Mouse (Mus musculus): ENCODE data around the gene Tmem245. TPM values are rescaled to one million over a fixed set of nuclear protein-coding genes. Genes with fewer than 3 reads are reported as not detected.

Tmem245 gene
- 9.0 and 9.8 TPM in 2 replicates for polyA plus RNA-seq (2015; fragmentation: Nextera tagmentation; extraction: Ambion mirVana)

GRCm38 (mm10) chr4:56946641-56947640 is at the start of gene Tmem245:
Tmem245 (minus strand) TSS chr4:56947437.
- peaks cover 5% of the 10 kb centered on the region; the same call in 1 of the 2 replicates for H3K27me3 ChIP-seq
- no peaks in the 10 kb centered on the region for H3K9me3 ChIP-seq
- under 1% methylated on average over 102 of the region's 107 CpGs for WGBS
- H3K27ac ChIP-seq, result peak within 1 kb of the TSS; percentile 89
- peaks cover 34% of the 10 kb centered on the region for H3K4me1 ChIP-seq (replicated peaks)
- peak within 1 kb of the TSS; percentile 69 for H3K4me3 ChIP-seq
- no peaks in the 10 kb centered on the region for H3K36me3 ChIP-seq
- H3K9ac ChIP-seq, result peak within 1 kb of the TSS; percentile 78
- ATAC-seq (ENCODE audit: low FRiP score), result peak; percentile 98
- H3K4me2 ChIP-seq, result peak within 1 kb of the TSS; percentile 97

- H3K4me1 ChIP-seq (replicated peaks), result peaks cover 20% of the 10 kb centered on the region
- H3K27ac ChIP-seq, result no peak overlapping the region
- peaks cover 4% of the 10 kb centered on the region; the same call in 1 of the 2 replicates for H3K36me3 ChIP-seq
- H3K27me3 ChIP-seq, result peaks cover 20% of the 10 kb centered on the region
- no peak overlapping the region for H3K4me2 ChIP-seq
- no peaks in the 10 kb centered on the region for H3K9me3 ChIP-seq
- H3K4me3 ChIP-seq, result no peak overlapping the region
- H3K9ac ChIP-seq, result no peak overlapping the region
- WGBS, result 83% methylated on average over 7 of the region's 7 CpGs
- ATAC-seq (ENCODE audit: low FRiP score), result no peak
These were observed 46.1 kb upstream of the Tmem245 start for GRCm38 (mm10) chr4:56993331-56993730.

- no peak for ATAC-seq (ENCODE audit: low FRiP score)
- Histone ChIP-seq H3K4me1 (replicated peaks) (peaks cover 20% of the 10 kb centered on the region), H3K27me3 (peaks cover 20% of the 10 kb centered on the region), H3K4me3 (no peak overlapping the region), H3K9ac (no peak overlapping the region), H3K27ac (no peak overlapping the region), H3K4me2 (no peak overlapping the region), H3K9me3 (no peaks in the 10 kb centered on the region), H3K36me3 (peaks cover 4% of the 10 kb centered on the region; the same call in 1 of the 2 replicates)
- WGBS, result 78% methylated on average over 2 of the region's 2 CpGs
These were observed 44.7 kb upstream of the Tmem245 start for GRCm38 (mm10) chr4:56991951-56992350.

- Histone ChIP-seq H3K27ac (peak within 1 kb of the TSS; percentile 83), H3K9me3 (no peaks in the 10 kb centered on the region)
These were observed 43.0 kb upstream of the Tmem245 start, which contains the start of gene Frrs1l for GRCm38 (mm10) chr4:56990215-56990584. Frrs1l (minus strand) TSS chr4:56990391.

GRCm38 (mm10) chr4:56989431-56990214 is 42.4 kb upstream of the Tmem245 start:
- Histone ChIP-seq H3K9me3 (no peaks in the 10 kb centered on the region), H3K27ac (peak overlapping the region; percentile 83), H3K4me2 (peak overlapping the region; percentile 88), H3K4me3 (peak overlapping the region; percentile 74), H3K27me3 (peaks cover 20% of the 10 kb centered on the region), H3K4me1 (replicated peaks) (peaks cover 20% of the 10 kb centered on the region), H3K36me3 (peaks cover 6% of the 10 kb centered on the region; the same call in 1 of the 2 replicates), H3K9ac (peak overlapping the region; percentile 87)
- peak; percentile 83 for ATAC-seq (ENCODE audit: low FRiP score)
- 1% methylated on average over 44 of the region's 45 CpGs for WGBS

More at GRCm38 (mm10) chr4:56990215-56990584, 43.0 kb upstream of the Tmem245 start, which contains the start of gene Frrs1l:
- ATAC-seq (ENCODE audit: low FRiP score), result peak; percentile 94
- Histone ChIP-seq H3K36me3 (peaks cover 6% of the 10 kb centered on the region; the same call in 1 of the 2 replicates), H3K9ac (peak within 1 kb of the TSS; percentile 87), H3K4me3 (peak within 1 kb of the TSS; percentile 74), H3K27me3 (peaks cover 20% of the 10 kb centered on the region), H3K4me2 (peak within 1 kb of the TSS; percentile 88), H3K4me1 (replicated peaks) (peaks cover 20% of the 10 kb centered on the region)
- WGBS, result 0% methylated on average over 41 of the region's 44 CpGs

GRCm38 (mm10) chr4:56965586-56966179 is 18.4 kb upstream of the Tmem245 start:
- Histone ChIP-seq H3K27me3 (no peaks in the 10 kb centered on the region), H3K4me3 (no peak overlapping the region), H3K9me3 (no peaks in the 10 kb centered on the region), H3K9ac (no peak overlapping the region), H3K36me3 (peaks cover 61% of the 10 kb centered on the region), H3K4me1 (replicated peaks) (no peaks in the 10 kb centered on the region), H3K4me2 (no peak overlapping the region), H3K27ac (no peak overlapping the region)
- 64% methylated on average over 7 of the region's 7 CpGs for WGBS
- ATAC-seq (ENCODE audit: low FRiP score), result no peak

- Histone ChIP-seq H3K4me1 (replicated peaks) (no peaks in the 10 kb centered on the region), H3K27ac (no peak overlapping the region), H3K9me3 (no peaks in the 10 kb centered on the region), H3K9ac (no peak overlapping the region), H3K36me3 (peaks cover 55% of the 10 kb centered on the region), H3K4me2 (no peak overlapping the region), H3K27me3 (no peaks in the 10 kb centered on the region), H3K4me3 (no peak overlapping the region)
- WGBS, result 93% methylated on average over 6 of the region's 6 CpGs
- no peak for ATAC-seq (ENCODE audit: low FRiP score)
These were observed 16.4 kb upstream of the Tmem245 start for GRCm38 (mm10) chr4:56963687-56964086.

- Histone ChIP-seq H3K9ac (no peak overlapping the region), H3K4me2 (no peak overlapping the region), H3K4me1 (replicated peaks) (no peaks in the 10 kb centered on the region), H3K27ac (no peak overlapping the region), H3K9me3 (no peaks in the 10 kb centered on the region), H3K4me3 (no peak overlapping the region), H3K36me3 (peaks cover 36% of the 10 kb centered on the region), H3K27me3 (no peaks in the 10 kb centered on the region)
- no peak for ATAC-seq (ENCODE audit: low FRiP score)
- 89% methylated on average over 12 of the region's 12 CpGs for WGBS
These were observed 14.2 kb upstream of the Tmem245 start for GRCm38 (mm10) chr4:56961320-56961925.

- H3K4me1 ChIP-seq (replicated peaks), result no peaks in the 10 kb centered on the region
- H3K27me3 ChIP-seq, result no peaks in the 10 kb centered on the region
- ATAC-seq (ENCODE audit: low FRiP score), result no peak
- H3K4me3 ChIP-seq, result no peak overlapping the region
- 62% methylated on average over 9 of the region's 9 CpGs for WGBS
- peaks cover 21% of the 10 kb centered on the region for H3K36me3 ChIP-seq
- no peak overlapping the region for H3K27ac ChIP-seq
- no peak overlapping the region for H3K4me2 ChIP-seq
- H3K9ac ChIP-seq, result no peak overlapping the region
- H3K9me3 ChIP-seq, result no peaks in the 10 kb centered on the region
These were observed 10.3 kb upstream of the Tmem245 start for GRCm38 (mm10) chr4:56957518-56957917.

GRCm38 (mm10) chr4:56953235-56953634 is 6.0 kb upstream of the Tmem245 start:
- Histone ChIP-seq H3K9ac (no peak overlapping the region), H3K4me1 (replicated peaks) (no peaks in the 10 kb centered on the region), H3K4me3 (no peak overlapping the region), H3K36me3 (no peaks in the 10 kb centered on the region), H3K27ac (no peak overlapping the region), H3K27me3 (peaks cover 3% of the 10 kb centered on the region; the same call in 1 of the 2 replicates), H3K9me3 (no peaks in the 10 kb centered on the region), H3K4me2 (no peak overlapping the region)
- ATAC-seq (ENCODE audit: low FRiP score), result no peak
- 56% methylated on average over 6 of the region's 6 CpGs for WGBS

- Histone ChIP-seq H3K27ac (no peak overlapping the region), H3K4me2 (no peak overlapping the region), H3K4me3 (no peak overlapping the region), H3K9me3 (no peaks in the 10 kb centered on the region), H3K36me3 (no peaks in the 10 kb centered on the region), H3K27me3 (peaks cover 3% of the 10 kb centered on the region; the same call in 1 of the 2 replicates), H3K9ac (no peak overlapping the region), H3K4me1 (replicated peaks) (0 out of 2 replicates have a peak, but pooled peaks cover under 1% of the 10 kb centered on the region)
- WGBS, result 88% methylated on average over 3 of the region's 3 CpGs
- no peak for ATAC-seq (ENCODE audit: low FRiP score)
These were observed 4.5 kb upstream of the Tmem245 start for GRCm38 (mm10) chr4:56951701-56952100.
